Mouse (Mus musculus): ENCODE data around the gene Tmem130.
A peak's percentile ranks its signal among the peaks of the same experiment; 100 is the strongest.

Gene Tmem130

GRCm38 (mm10) chr5:144729216-144729615 is 32.4 kb downstream of the Tmem130 start:
- no peak for DNase-seq (ENCODE audit: low spot score)

DNA sequence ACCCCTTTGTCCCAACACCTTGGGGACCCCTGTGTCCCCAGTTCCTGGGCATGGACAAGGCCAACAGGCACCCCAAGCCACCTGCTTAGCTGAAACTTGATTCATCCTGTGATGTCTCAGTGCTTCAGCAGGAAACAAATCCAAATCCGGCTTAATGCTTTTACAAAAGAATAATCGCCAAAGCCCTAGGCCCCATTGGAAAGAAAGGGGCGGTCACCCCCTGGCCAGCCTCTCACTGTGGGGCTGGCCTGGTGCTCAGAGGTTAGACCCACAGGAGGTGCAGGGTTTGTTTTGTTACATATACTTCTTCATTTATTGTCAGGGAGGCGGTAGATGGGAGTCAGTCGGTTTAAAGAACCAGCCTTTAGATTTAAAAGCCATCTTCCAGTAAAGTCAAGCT is 33.4 kb downstream of the Tmem130 start:
- DNase-seq (ENCODE audit: low spot score): no peak

GRCm38 (mm10) chr5:144727119-144727518 is 34.5 kb downstream of the Tmem130 start:
- peak; percentile 81 for DNase-seq (ENCODE audit: low spot score)

DNA sequence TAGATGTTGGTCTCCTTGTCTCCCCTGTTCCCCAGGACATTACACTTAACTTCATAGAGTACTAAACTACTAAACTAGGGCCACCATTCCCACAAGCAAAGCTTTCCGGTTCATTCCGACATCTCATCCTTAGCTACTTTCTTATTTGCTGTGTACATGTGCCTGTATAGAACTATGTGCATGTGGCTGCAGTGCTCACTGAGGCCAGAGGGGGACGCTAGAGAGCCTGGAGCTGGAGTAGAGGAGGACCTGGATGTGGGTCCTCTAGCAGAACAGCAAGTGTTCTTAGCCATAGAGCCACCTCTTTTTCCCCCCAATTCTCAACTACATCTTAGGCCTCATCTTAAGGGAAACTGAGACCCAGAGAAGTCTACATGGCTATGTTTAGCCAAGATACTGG is 36.1 kb downstream of the Tmem130 start:
- DNase-seq (ENCODE audit: low spot score): no peak

GRCm38 (mm10) chr5:144724926-144725325 is 36.7 kb downstream of the Tmem130 start:
- DNase-seq (ENCODE audit: low spot score): no peak

DNA sequence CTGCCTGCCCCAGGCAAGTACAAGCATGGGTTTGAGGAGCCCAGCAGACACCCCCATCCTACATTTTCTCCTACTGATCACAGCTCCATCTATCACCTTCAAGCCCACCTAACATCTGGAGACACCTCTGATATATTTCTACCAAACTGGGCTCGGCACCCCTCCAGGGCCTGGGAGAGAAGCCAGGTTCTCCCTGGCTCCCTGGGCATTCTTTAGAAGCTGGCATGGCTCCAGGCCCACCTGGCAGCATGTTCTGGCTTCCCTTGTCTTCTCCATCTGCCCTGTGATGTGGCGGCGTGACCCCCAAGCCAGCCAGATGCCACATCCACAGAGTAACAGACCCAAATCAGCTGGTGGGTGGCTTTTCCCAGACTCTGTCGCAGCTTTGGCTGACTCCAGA is 41.3 kb downstream of the Tmem130 start:
- no peak for DNase-seq (ENCODE audit: low spot score)

DNA sequence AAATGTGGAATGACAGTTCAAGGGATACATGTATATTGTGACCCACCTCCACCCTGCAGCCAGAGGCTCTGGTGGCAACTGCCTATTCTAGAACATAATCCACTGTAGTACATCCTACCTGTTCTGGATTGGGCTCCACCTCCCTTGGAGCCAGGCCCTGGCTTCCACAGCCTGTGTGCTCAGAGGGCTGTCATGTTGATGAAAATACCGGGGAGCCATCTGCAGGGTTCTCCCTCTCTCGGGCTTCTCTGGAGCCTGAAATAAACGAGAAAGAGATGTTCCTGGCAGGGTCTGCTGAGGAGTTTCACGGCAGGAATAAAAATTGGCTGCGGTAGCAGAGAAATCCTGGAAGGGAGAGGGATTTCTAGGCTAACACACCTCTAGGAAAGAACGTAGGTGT is 41.8 kb downstream of the Tmem130 start:
- no peak for DNase-seq (ENCODE audit: low spot score)

DNA sequence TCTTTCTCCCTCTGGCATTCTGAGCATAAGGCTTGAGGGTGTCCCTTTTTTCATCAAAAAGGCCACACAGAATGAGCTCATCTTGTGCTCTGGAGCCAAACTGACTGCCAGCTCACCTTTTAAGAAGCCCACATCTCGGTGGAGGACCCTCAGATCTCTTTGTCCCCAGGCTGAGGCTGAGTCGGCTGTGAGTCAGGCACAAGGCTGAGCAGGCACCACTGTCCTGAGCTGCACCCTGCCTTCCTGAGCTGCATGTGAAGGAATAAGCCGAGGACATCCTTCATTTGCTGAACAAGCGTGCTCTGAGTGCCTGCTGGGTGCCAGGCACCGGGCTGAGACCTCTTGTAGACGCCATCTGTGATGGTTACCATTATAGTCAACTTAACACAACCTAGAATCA is 44.4 kb downstream of the Tmem130 start:
- DNase-seq (ENCODE audit: low spot score): no peak

GRCm38 (mm10) chr5:144713371-144713770 is 48.2 kb downstream of the Tmem130 start:
- DNase-seq (ENCODE audit: low spot score): no peak

GRCm38 (mm10) chr5:144707603-144708002 is 54.0 kb downstream of the Tmem130 start:
- no peak for DNase-seq (ENCODE audit: low spot score)

- peak; percentile 17 for DNase-seq (ENCODE audit: low spot score)
Measured at GRCm38 (mm10) chr5:144703464-144704368, 57.9 kb downstream of the Tmem130 start.

DNA sequence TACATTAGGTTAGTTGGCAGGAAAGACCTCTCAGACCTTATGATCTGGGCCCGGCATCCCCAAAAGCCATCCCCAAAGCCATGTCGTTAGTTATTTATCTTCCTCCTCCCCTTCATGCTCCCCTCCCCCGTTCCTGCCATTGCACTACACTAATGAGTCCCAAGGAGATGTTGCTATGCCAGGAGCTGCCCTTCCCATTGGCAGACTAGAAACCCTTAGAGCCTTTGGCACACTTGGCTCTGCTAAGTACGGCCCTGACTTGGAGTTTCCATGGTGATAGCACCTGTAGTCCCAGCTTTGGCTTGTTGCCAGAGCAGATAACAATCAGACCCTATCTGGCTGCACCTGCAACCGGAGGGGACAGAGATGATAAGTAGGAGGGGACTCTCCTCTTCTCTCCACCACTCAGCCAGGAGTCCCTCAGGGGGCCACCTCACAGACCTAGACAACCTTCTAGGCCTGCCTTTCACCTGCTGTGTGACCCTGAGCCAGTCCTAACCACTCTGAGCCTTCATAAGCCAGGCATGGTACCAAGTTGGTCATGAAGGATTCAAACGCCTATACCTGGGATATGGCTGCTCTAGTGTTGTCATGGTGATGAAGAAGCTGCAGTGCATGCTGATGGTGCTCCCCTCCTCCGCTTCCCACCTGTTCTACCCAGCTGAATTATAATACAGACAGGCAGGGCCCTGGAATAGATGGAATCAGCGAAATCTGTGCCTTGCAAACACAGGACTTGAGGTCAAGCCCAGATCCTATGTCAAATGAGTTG is 66.1 kb downstream of the Tmem130 start:
- no peak for DNase-seq (ENCODE audit: low spot score)

DNA sequence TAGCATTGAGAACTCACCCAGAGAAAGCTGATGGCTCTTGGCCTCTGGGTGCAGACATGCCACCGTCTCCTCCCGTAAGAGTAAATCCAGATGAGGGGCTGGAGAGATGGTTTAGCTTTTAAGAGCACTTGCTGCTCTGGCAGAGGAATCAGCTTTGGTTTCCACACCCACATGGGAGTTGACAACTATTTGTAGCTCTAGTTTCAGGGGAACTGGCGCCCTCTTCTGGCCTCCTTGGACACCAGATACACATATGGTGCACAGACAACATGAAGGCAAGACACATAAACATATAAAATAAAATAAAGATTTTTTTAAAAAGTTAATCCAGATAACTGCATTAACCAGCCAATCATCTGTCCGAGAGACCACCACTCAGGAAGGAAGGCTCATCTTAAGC is 67.5 kb downstream of the Tmem130 start:
- peak; percentile 51 for DNase-seq (ENCODE audit: low spot score)

DNA sequence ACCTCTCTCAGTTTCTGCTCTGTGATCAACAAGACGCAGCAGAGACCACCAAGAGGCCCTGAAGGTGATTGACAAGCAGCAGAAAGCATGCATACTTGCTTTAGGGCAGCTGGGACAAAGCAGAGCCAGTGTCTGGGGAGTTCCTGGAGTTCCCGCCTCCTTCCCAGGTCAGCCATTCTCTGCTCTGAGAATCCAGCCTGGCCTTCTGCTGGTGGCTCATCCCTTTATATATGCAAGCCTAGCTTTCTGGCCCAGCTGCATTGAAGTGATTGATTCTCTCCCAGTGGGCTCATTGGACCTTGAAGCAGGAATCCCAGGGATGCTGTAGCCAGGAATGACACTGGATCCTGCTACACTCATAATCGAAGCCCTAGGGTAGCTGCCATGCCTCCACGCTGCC is 70.2 kb downstream of the Tmem130 start:
- peak; percentile 50 for DNase-seq (ENCODE audit: low spot score)

- DNase-seq (ENCODE audit: low spot score): no peak
Measured at GRCm38 (mm10) chr5:144688371-144688770, 73.2 kb downstream of the Tmem130 start.

Data from embryo, embryonic 10.5 days (tissue).